ENCODE assay signal across 8 mouse cellular contexts in genomic region chr8:9977573-9978314, GRCm38 (mm10). TPM values are rescaled to one million over a fixed set of nuclear protein-coding genes. Genes with fewer than 3 reads are reported as not detected.
DNase-seq lines count a peak whose midpoint lies in the region; ATAC-seq and TF ChIP-seq lines count a peak whose summit lies in the region.

Gene Lig4, minus strand, starts transcription at chr8:9977686.
Gene Abhd13, plus strand, starts transcription at chr8:9977707.

- TF ChIP-seq POLR2A in ES-Bruce4 (IDR thresholded peaks at IDR 0.05; ENCODE audit: insufficient read depth, low read length) = no peak

- H3K27me3 ChIP-seq in ES-Bruce4 (ENCODE audit: control insufficient read depth, insufficient read depth, low read length, poor library complexity, severe bottlenecking) = no peaks in the 10 kb centered on the region
- no peaks in the 10 kb centered on the region for H3K27me3 ChIP-seq in forebrain, embryonic 13.5 days
- no peaks in the 10 kb centered on the region for H3K27me3 ChIP-seq in liver, postnatal 0 days (ENCODE audit: insufficient read depth, low read length)
- no peaks in the 10 kb centered on the region for H3K27me3 ChIP-seq in neural tube, embryonic 14.5 days (ENCODE audit: control insufficient read depth, insufficient read depth, low read length)

- H3K9ac ChIP-seq in ES-Bruce4 (ENCODE audit: low read depth, poor library complexity, severe bottlenecking) = peak within 1 kb of the TSS; percentile 99
- peak within 1 kb of the TSS; percentile 94 for H3K9ac ChIP-seq in forebrain, embryonic 13.5 days
- peak within 1 kb of the TSS; percentile 84 for H3K9ac ChIP-seq in liver, postnatal 0 days (replicated peaks)
- peak within 1 kb of the TSS; percentile 92 for H3K9ac ChIP-seq in neural tube, embryonic 14.5 days (replicated peaks; ENCODE audit: low read depth, low read length)

- peak within 1 kb of the TSS; percentile 97 for H3K4me3 ChIP-seq in ES-Bruce4 (ENCODE audit: low read depth, low read length)
- peak within 1 kb of the TSS; percentile 91 for H3K4me3 ChIP-seq in forebrain, embryonic 13.5 days
- H3K4me3 ChIP-seq in liver, postnatal 0 days (ENCODE audit: low read depth, low read length) = peak within 1 kb of the TSS; percentile 83
- peak within 1 kb of the TSS; percentile 88 for H3K4me3 ChIP-seq in neural tube, embryonic 14.5 days (ENCODE audit: low read depth, low read length)

- DNase-seq in heart, postnatal 10 days = peak; percentile 99
- DNase-seq in large intestine, adult 2 months (ENCODE audit: low read depth, low spot score) = peak; percentile 94
- peak; percentile 98 for DNase-seq in liver, postnatal 0 days
- DNase-seq in testis, postnatal 10 days (ENCODE audit: low spot score) = peak; percentile 99

- under 1% methylated on average over 66 of the region's 68 CpGs for WGBS in forebrain, embryonic 13.5 days
- WGBS in large intestine, adult 2 months = under 1% methylated on average over 68 of the region's 68 CpGs
- WGBS in liver, postnatal 0 days (ENCODE audit: insufficient replicate concordance) = under 1% methylated on average over 65 of the region's 68 CpGs
- WGBS in neural tube, embryonic 14.5 days = under 1% methylated on average over 61 of the region's 68 CpGs

- peaks cover 21% of the 10 kb centered on the region for H3K36me3 ChIP-seq in ES-Bruce4 (ENCODE audit: control insufficient read depth, insufficient read depth, low read length, poor library complexity, severe bottlenecking)
- H3K36me3 ChIP-seq in forebrain, embryonic 13.5 days (ENCODE audit: poor library complexity, severe bottlenecking) = peaks cover 10% of the 10 kb centered on the region
- H3K36me3 ChIP-seq in liver, postnatal 0 days (replicated peaks; ENCODE audit: insufficient read depth, low read length) = peaks cover 12% of the 10 kb centered on the region
- peaks cover 9% of the 10 kb centered on the region for H3K36me3 ChIP-seq in neural tube, embryonic 14.5 days (ENCODE audit: control insufficient read depth, insufficient read depth, low read length)

- peaks cover 2% of the 10 kb centered on the region for H3K4me1 ChIP-seq in ES-Bruce4 (ENCODE audit: control insufficient read depth, insufficient read depth, low read length)
- peaks cover 43% of the 10 kb centered on the region for H3K4me1 ChIP-seq in forebrain, embryonic 13.5 days
- H3K4me1 ChIP-seq in liver, postnatal 0 days (ENCODE audit: insufficient read depth) = peaks cover 17% of the 10 kb centered on the region
- peaks cover 31% of the 10 kb centered on the region for H3K4me1 ChIP-seq in neural tube, embryonic 14.5 days (ENCODE audit: control insufficient read depth, insufficient read depth, low read length)

- peak within 1 kb of the TSS; percentile 36; the same call in 1 of the 2 replicates for H3K27ac ChIP-seq in ES-Bruce4 (ENCODE audit: insufficient read depth, low read length)
- H3K27ac ChIP-seq in forebrain, embryonic 13.5 days = peak within 1 kb of the TSS; percentile 87
- peak within 1 kb of the TSS; percentile 89 for H3K27ac ChIP-seq in liver, postnatal 0 days (ENCODE audit: low read depth)
- H3K27ac ChIP-seq in neural tube, embryonic 14.5 days (ENCODE audit: low read depth, low read length) = peak within 1 kb of the TSS; percentile 84

- intact Hi-C loops in heart, postnatal 10 days (cut with DNase I) = loop anchor here (2.0 to 5.0 kb wide), 4 partner anchors 61 to 325 kb away; no protein-coding TSS in a partner anchor

- no peak for TF ChIP-seq CTCF in ES-Bruce4 (IDR thresholded peaks at IDR 0.05; ENCODE audit: low read depth, low read length)
- TF ChIP-seq CTCF in liver, postnatal 0 days (IDR thresholded peaks at IDR 0.05; ENCODE audit: low read depth) = no peak

- TF ChIP-seq EP300 in ES-Bruce4 (IDR thresholded peaks at IDR 0.05; ENCODE audit: insufficient read depth, low read depth, low read length) = peak; percentile 44; the same call in 1 of the 2 replicates
- no peak for TF ChIP-seq EP300 in liver, postnatal 0 days (IDR thresholded peaks at IDR 0.05; ENCODE audit: low read depth)

- peak within 1 kb of the TSS; percentile 84 for H3K4me2 ChIP-seq in forebrain, embryonic 13.5 days
- peak within 1 kb of the TSS; percentile 69 for H3K4me2 ChIP-seq in liver, postnatal 0 days (ENCODE audit: low read depth, low read length)
- peak within 1 kb of the TSS; percentile 74 for H3K4me2 ChIP-seq in neural tube, embryonic 14.5 days (ENCODE audit: low read depth, low read length)

- peak; percentile 49 for ATAC-seq in cerebellum, adult (ENCODE audit: insufficient number of reproducible peaks, low FRiP score, low TSS enrichment)
- ATAC-seq in forebrain, embryonic 13.5 days = peak; percentile 73
- peak; percentile 78 for ATAC-seq in liver, postnatal 0 days
- ATAC-seq in neural tube, embryonic 14.5 days (ENCODE audit: low read depth) = peak; percentile 64

- no peaks in the 10 kb centered on the region for H3K9me3 ChIP-seq in ES-Bruce4 (replicated peaks; ENCODE audit: control insufficient read depth, insufficient read depth, low read length, poor library complexity, severe bottlenecking)
- no peaks in the 10 kb centered on the region for H3K9me3 ChIP-seq in forebrain, embryonic 13.5 days (replicated peaks)
- H3K9me3 ChIP-seq in liver, postnatal 0 days (ENCODE audit: low read length) = no peaks in the 10 kb centered on the region
- no peaks in the 10 kb centered on the region for H3K9me3 ChIP-seq in neural tube, embryonic 14.5 days (ENCODE audit: control insufficient read depth, low read length)

RNA-seq across cellular contexts. Expression of gene Lig4, which starts in this region (rescaled TPM):
- 9.4 and 9.6 TPM in 2 replicates for polyA plus RNA-seq in ES-Bruce4 (2011; ENCODE audit: insufficient read depth, insufficient read length, low read depth, missing spikeins)
- polyA plus RNA-seq in forebrain, embryonic 13.5 days (2015; fragmentation: Nextera tagmentation; extraction: Ambion mirVana) = 10.5 and 11.0 TPM in 2 replicates
- 1 to 10 TPM; 5.9 to 6.5 TPM for total RNA-seq in heart, postnatal 10 days (2021)
- 1.4 and 2.6 TPM in 2 replicates for polyA plus RNA-seq in large intestine, adult 2 months (2012; rRNA removed)
- 1.2 and 1.3 TPM in 2 replicates for polyA plus RNA-seq in liver, postnatal 0 days (2015; fragmentation: Nextera tagmentation; extraction: Ambion mirVana)
- 10.1 and 13.1 TPM in 2 replicates for polyA plus RNA-seq in neural tube, embryonic 14.5 days (2014; fragmentation: Nextera tagmentation; extraction: Ambion mirVana)

RNA-seq across cellular contexts. Expression of gene Abhd13, which starts in this region (rescaled TPM):
- 20.1 and 20.7 TPM in 2 replicates for polyA plus RNA-seq in ES-Bruce4 (2011; ENCODE audit: insufficient read depth, insufficient read length, low read depth, missing spikeins)
- 13.5 and 15.1 TPM in 2 replicates for polyA plus RNA-seq in forebrain, embryonic 13.5 days (2015; fragmentation: Nextera tagmentation; extraction: Ambion mirVana)
- total RNA-seq in heart, postnatal 10 days (2021) = 10 to 100 TPM; 19.7 to 20.0 TPM
- polyA plus RNA-seq in large intestine, adult 2 months (2012; rRNA removed) = 6.6 and 8.1 TPM in 2 replicates
- 5.2 and 5.6 TPM in 2 replicates for polyA plus RNA-seq in liver, postnatal 0 days (2015; fragmentation: Nextera tagmentation; extraction: Ambion mirVana)
- 17.6 and 20.4 TPM in 2 replicates for polyA plus RNA-seq in neural tube, embryonic 14.5 days (2014; fragmentation: Nextera tagmentation; extraction: Ambion mirVana)

Comparison
In these comparisons a context has a peak if more than half of its experiments do, and no peak if none do; other contexts are left out.
1. Peak in every context shown above with its lines: DNase-seq, ATAC-seq, H3K4me3 ChIP-seq and H3K27ac ChIP-seq.
2. H3K27ac ChIP-seq: peak in every context shown above with its lines; median percentile 89 in liver, postnatal 0 days; 87 in forebrain, embryonic 13.5 days; 84 in neural tube, embryonic 14.5 days; 36 in ES-Bruce4.